Mouse (Mus musculus) neural tube, embryonic 12.5 days (tissue): ENCODE data around the gene Dctn1. TPM values are rescaled to one million over a fixed set of nuclear protein-coding genes. Genes with fewer than 3 reads are reported as not detected.
A peak's percentile ranks its signal among the peaks of the same experiment; 100 is the strongest.

ENCODE experiments used
- ATAC-seq: fragments of 200-750 bp; cut with Nextera tagmentation; 2 replicates; pipeline ENCODE4 v1.8.0; 2017; ENCODE audit warnings: low read depth, mild to moderate bottlenecking, moderate TSS enrichment, moderate library complexity; ENCODE audit not compliant: low FRiP score
- H3K27ac ChIP-seq: fragments of 300-500 bp; sonication (generic); 2 replicates; pipeline ENCODE4 v1.5.1; 2016
- H3K27me3 ChIP-seq: fragments of 300-500 bp; sonication (generic); replicated peaks from 2 replicates; pipeline ENCODE4 v1.6.1; 2016; ENCODE audit warnings: mild to moderate bottlenecking
- H3K36me3 ChIP-seq: fragments of 300-500 bp; sonication (generic); 2 replicates; pipeline ENCODE4 v1.6.1; 2016; ENCODE audit warnings: mild to moderate bottlenecking
- H3K4me1 ChIP-seq: fragments of 300-500 bp; sonication (generic); 2 replicates; pipeline ENCODE4 v1.6.1; 2016
- H3K4me2 ChIP-seq: fragments of 300-500 bp; sonication (generic); replicated peaks from 2 replicates; pipeline ENCODE4 v1.6.1; 2016; ENCODE audit warnings: mild to moderate bottlenecking
- H3K4me3 ChIP-seq: fragments of 300-500 bp; sonication (generic); 2 replicates; pipeline ENCODE4 v1.5.1; 2016
- H3K9ac ChIP-seq: fragments of 300-500 bp; sonication (generic); 2 replicates; pipeline ENCODE4 v1.6.1; 2016; ENCODE audit warnings: mild to moderate bottlenecking
- H3K9me3 ChIP-seq: fragments of 300-500 bp; sonication (generic); 2 replicates; pipeline ENCODE4 v1.6.1; 2016; ENCODE audit warnings: mild to moderate bottlenecking
- WGBS: fragments of 180-500 bp; shearing (Covaris S2); methylation state at CpG from one replicate; pipeline ENCODE4 v1.1.7; 2016; 5-methylcytosine and 5-hydroxymethylcytosine counted together
- polyA plus RNA-seq: library from polyadenylated mRNA; unstranded; fragments of >200 nt; fragmentation: Nextera tagmentation; extraction: Ambion mirVana; gene quantifications from 2 replicates; pipeline ENCODE4 v1.2.1, GENCODE M21; 2016

Dctn1 gene
- polyA plus RNA-seq, 1 experiment from 2014 or later, result 196 TPM

DNA sequence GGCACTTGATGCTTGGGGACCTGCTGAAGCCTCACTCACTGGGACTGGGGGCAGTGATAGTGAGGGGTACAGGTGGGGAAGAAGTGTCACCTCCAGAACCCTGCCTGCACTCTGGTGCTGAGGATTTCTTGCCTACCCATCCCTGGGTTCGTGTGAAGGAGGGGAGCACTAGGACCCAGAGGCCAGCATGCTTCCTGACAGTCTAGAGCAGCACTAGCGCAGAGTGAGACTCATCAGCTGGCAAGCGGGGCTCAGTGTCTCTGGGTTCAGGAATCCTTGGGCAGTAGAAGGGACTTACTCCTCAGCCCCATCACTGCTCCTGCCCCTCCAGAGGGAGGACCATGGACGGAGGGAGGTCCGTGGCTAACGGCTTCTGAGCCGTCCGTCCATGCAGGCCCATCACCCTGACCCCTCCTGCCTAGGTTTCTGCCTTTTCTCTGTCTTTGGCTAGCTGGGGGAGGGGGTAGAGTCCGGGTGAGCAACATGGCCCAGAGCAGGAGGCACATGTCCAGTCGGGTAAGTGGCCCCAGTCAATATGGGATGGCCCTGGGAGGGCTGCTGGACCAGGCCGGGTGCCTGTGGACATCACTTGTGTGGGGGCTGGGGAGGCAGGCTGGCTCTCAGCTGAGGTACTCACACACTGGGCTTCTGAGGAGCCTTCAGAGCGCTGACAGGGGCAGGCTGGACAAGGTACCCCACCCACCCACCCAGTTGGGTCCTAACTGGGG lies 13.8 kb downstream of the Dctn1 start:
- H3K27me3 ChIP-seq, result no peaks in the 10 kb centered on the region
- 12% methylated on average over 12 of the region's 12 CpGs for WGBS
- ATAC-seq, result peak; percentile 74
- H3K27ac ChIP-seq, result no peak overlapping the region
- peak overlapping the region; percentile 53 for H3K9ac ChIP-seq
- H3K4me3 ChIP-seq, result peak overlapping the region; percentile 35
- H3K4me1 ChIP-seq, result peaks cover 17% of the 10 kb centered on the region
- peaks cover 32% of the 10 kb centered on the region for H3K36me3 ChIP-seq
- H3K4me2 ChIP-seq, result peak overlapping the region; percentile 64
- no peaks in the 10 kb centered on the region for H3K9me3 ChIP-seq

DNA sequence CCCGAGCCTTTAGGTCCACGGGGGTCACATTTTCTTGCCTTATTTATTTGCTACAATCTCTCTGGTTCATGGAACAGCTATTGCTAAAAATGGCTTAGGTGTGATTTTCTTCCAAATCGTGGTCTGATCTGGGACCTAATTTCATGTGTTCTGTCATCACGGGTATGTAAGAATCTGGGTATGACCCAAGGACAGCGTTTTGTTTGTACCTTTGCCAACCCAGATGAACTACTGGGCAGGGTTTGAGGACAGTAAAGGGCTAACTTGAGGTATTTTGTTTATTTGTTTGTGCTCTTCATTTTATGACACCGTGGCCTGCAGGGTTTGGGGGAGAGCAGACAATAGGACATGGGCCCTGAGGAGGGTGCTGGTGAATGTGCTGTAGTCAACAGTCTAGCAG lies 14.9 kb downstream of the Dctn1 start:
- peaks cover 33% of the 10 kb centered on the region for H3K36me3 ChIP-seq
- H3K9ac ChIP-seq, result no peak overlapping the region
- H3K9me3 ChIP-seq, result no peaks in the 10 kb centered on the region
- H3K27ac ChIP-seq, result no peak overlapping the region
- H3K4me2 ChIP-seq, result peak overlapping the region; percentile 64
- no peak for ATAC-seq
- peaks cover 22% of the 10 kb centered on the region for H3K4me1 ChIP-seq
- H3K27me3 ChIP-seq, result no peaks in the 10 kb centered on the region
- no peak overlapping the region for H3K4me3 ChIP-seq
- WGBS, result 91% methylated on average over 6 of the region's 6 CpGs

GRCm38 (mm10) chr6:83184858-83185435 lies 19.2 kb downstream of the Dctn1 start:
- no peak overlapping the region for H3K4me2 ChIP-seq
- peaks cover 41% of the 10 kb centered on the region for H3K36me3 ChIP-seq
- no peak for ATAC-seq
- H3K9me3 ChIP-seq, result no peaks in the 10 kb centered on the region
- no peaks in the 10 kb centered on the region for H3K27me3 ChIP-seq
- H3K9ac ChIP-seq, result no peak overlapping the region
- peaks cover 31% of the 10 kb centered on the region for H3K4me1 ChIP-seq
- H3K27ac ChIP-seq, result no peak overlapping the region
- no peak overlapping the region for H3K4me3 ChIP-seq
- 91% methylated on average over 3 of the region's 3 CpGs for WGBS

GRCm38 (mm10) chr6:83185895-83186861 lies 20.5 kb downstream of the Dctn1 start:
- peaks cover 54% of the 10 kb centered on the region for H3K36me3 ChIP-seq
- no peaks in the 10 kb centered on the region for H3K9me3 ChIP-seq
- peaks cover 25% of the 10 kb centered on the region for H3K4me1 ChIP-seq
- peak; percentile 98 for ATAC-seq
- no peaks in the 10 kb centered on the region for H3K27me3 ChIP-seq
- H3K4me3 ChIP-seq, result peak overlapping the region; percentile 53
- peak overlapping the region; percentile 74 for H3K27ac ChIP-seq
- peak overlapping the region; percentile 70 for H3K9ac ChIP-seq
- peak overlapping the region; percentile 71 for H3K4me2 ChIP-seq
- WGBS, result 7% methylated on average over 25 of the region's 25 CpGs

DNA sequence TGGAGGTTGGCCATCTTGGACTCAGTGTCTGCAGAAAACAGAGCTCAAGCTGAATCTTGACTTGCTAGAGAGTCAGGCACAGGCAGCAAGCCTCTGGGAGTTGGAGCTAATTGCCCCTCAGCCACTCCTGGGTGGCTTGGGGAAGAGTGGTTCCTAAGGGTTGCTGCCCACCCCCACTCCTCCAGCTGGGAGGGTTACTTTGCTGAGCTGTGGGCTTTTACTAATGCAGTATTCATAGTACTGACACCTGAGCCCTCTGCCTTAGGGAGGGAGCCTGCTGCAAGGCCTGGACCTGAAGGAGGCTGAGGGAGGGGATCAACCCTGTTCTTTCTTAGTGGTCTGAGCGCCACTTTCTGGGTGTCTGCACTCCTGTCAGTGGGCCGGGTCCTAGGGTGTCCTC lies 21.2 kb downstream of the Dctn1 start:
- 79% methylated on average over 2 of the region's 2 CpGs for WGBS
- H3K27me3 ChIP-seq, result no peaks in the 10 kb centered on the region

DNA sequence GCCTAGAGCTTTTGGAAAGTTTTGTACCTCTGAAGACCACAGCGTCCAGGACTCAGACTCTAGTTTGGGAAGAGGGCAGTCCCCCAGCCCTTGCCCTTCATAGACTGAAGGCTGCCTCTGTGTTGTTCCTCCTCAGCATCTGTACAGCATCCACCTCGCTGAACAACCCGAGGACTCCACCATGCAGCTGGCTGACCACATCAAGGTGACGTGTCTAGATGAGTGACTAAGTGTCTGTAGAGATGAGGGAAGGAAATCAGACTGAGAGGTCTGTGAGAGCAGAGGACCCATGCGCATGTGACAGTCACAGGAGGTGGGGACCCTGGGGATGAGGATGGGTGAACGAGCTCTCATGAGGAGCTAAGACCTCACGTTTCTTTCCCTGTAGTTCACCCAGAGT lies 27.9 kb downstream of the Dctn1 start:
- no peaks in the 10 kb centered on the region for H3K9me3 ChIP-seq
- ATAC-seq, result no peak
- H3K4me2 ChIP-seq, result no peak overlapping the region
- H3K4me1 ChIP-seq, result no peaks in the 10 kb centered on the region
- no peaks in the 10 kb centered on the region for H3K27me3 ChIP-seq
- H3K9ac ChIP-seq, result no peak overlapping the region
- no peak overlapping the region for H3K4me3 ChIP-seq
- 91% methylated on average over 7 of the region's 7 CpGs for WGBS
- peaks cover 100% of the 10 kb centered on the region for H3K36me3 ChIP-seq
- no peak overlapping the region for H3K27ac ChIP-seq

More for the DNA sequence above, 21.2 kb downstream of the Dctn1 start:
- no peak for ATAC-seq
- Histone ChIP-seq H3K27ac (peak overlapping the region; percentile 74; the same call in 1 of the 2 replicates), H3K36me3 (peaks cover 61% of the 10 kb centered on the region), H3K9me3 (no peaks in the 10 kb centered on the region), H3K4me2 (peak overlapping the region; percentile 71), H3K4me1 (peaks cover 25% of the 10 kb centered on the region), H3K4me3 (peak overlapping the region; percentile 53), H3K9ac (peak overlapping the region; percentile 70)

- Histone ChIP-seq H3K27me3 (no peaks in the 10 kb centered on the region), H3K27ac (no peak overlapping the region), H3K4me1 (no peaks in the 10 kb centered on the region), H3K4me3 (no peak overlapping the region), H3K9ac (no peak overlapping the region), H3K4me2 (no peak overlapping the region), H3K9me3 (no peaks in the 10 kb centered on the region), H3K36me3 (peaks cover 87% of the 10 kb centered on the region)
- ATAC-seq, result peak; percentile 39; the same call in 1 of the 2 replicates
- WGBS, result 41% methylated on average over 15 of the region's 15 CpGs
Observed at GRCm38 (mm10) chr6:83197345-83198004, 31.8 kb downstream of the Dctn1 start.

DNA sequence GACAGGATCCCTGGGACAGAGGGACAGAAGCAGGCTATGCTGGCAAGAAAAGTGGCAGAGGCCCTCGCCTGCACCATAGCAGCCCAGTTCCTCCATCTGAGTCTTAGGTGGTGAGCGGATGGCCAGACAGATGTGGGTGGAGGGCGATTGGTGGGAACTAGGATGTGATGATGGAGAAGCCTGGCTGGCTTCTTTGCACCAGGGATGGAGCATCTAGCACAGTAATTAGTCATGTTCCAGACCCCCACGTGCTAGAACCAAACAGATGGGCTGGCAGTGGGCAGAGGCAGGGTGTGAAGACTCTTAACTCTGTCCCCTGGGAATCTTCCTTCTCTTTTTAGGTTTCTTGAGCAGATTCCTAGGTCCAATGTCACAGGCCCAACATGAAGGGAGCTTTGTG lies 37.6 kb downstream of the Dctn1 start:
- H3K4me3 ChIP-seq, result no peak overlapping the region
- WGBS, result 89% methylated on average over 4 of the region's 4 CpGs
- H3K4me1 ChIP-seq, result no peaks in the 10 kb centered on the region
- H3K36me3 ChIP-seq, result peaks cover 28% of the 10 kb centered on the region
- H3K9ac ChIP-seq, result no peak overlapping the region
- ATAC-seq, result no peak
- H3K4me2 ChIP-seq, result no peak overlapping the region
- no peaks in the 10 kb centered on the region for H3K9me3 ChIP-seq
- H3K27ac ChIP-seq, result no peak overlapping the region
- no peaks in the 10 kb centered on the region for H3K27me3 ChIP-seq

- WGBS, result 94% methylated on average over 3 of the region's 3 CpGs
- Histone ChIP-seq H3K27me3 (no peaks in the 10 kb centered on the region), H3K9ac (no peak overlapping the region)
Observed at GRCm38 (mm10) chr6:83205851-83206250, 40.1 kb downstream of the Dctn1 start.

GRCm38 (mm10) chr6:83206321-83206720 lies 40.6 kb downstream of the Dctn1 start:
- H3K4me2 ChIP-seq, result no peak overlapping the region
- no peak for ATAC-seq
- H3K9me3 ChIP-seq, result no peaks in the 10 kb centered on the region
- no peak overlapping the region for H3K9ac ChIP-seq
- 0 out of 2 replicates have a peak, but pooled peaks cover under 1% of the 10 kb centered on the region for H3K36me3 ChIP-seq
- no peak overlapping the region for H3K4me3 ChIP-seq
- H3K4me1 ChIP-seq, result peaks cover 2% of the 10 kb centered on the region; the same call in 1 of the 2 replicates
- no peak overlapping the region for H3K27ac ChIP-seq
- no peaks in the 10 kb centered on the region for H3K27me3 ChIP-seq
- 82% methylated on average over 11 of the region's 11 CpGs for whole genome bisulfite sequencing

More at GRCm38 (mm10) chr6:83205851-83206250, 40.1 kb downstream of the Dctn1 start:
- Histone ChIP-seq H3K4me2 (no peak overlapping the region), H3K4me1 (no peaks in the 10 kb centered on the region), H3K4me3 (no peak overlapping the region), H3K27ac (no peak overlapping the region), H3K36me3 (peaks cover 6% of the 10 kb centered on the region; the same call in 1 of the 2 replicates), H3K9me3 (no peaks in the 10 kb centered on the region)
- no peak for ATAC-seq

- Histone ChIP-seq H3K36me3 (no peaks in the 10 kb centered on the region), H3K4me3 (no peak overlapping the region), H3K27me3 (no peaks in the 10 kb centered on the region), H3K27ac (no peak overlapping the region), H3K4me1 (peaks cover 5% of the 10 kb centered on the region; the same call in 1 of the 2 replicates), H3K9me3 (no peaks in the 10 kb centered on the region), H3K4me2 (no peak overlapping the region), H3K9ac (no peak overlapping the region)
- 76% methylated on average over 9 of the region's 9 CpGs for WGBS
- ATAC-seq, result no peak
Observed at GRCm38 (mm10) chr6:83207361-83208049, 41.8 kb downstream of the Dctn1 start.
